Mouse (Mus musculus): ENCODE results near the gene Vcam1. TPM values are rescaled to one million over a fixed set of nuclear protein-coding genes. Genes with fewer than 3 reads are reported as not detected.

The Vcam1 gene
- polyA plus RNA-seq, 1 experiment from 2014 or later: 39.8 TPM

- Histone ChIP-seq H3K4me3 (ENCODE audit: low read depth, low read length) (no peak overlapping the region), H3K4me1 (ENCODE audit: control insufficient read depth, insufficient read depth, low read length) (no peaks in the 10 kb centered on the region), H3K36me3 (ENCODE audit: control insufficient read depth, insufficient read depth, low read length) (no peaks in the 10 kb centered on the region), H3K27ac (ENCODE audit: low read length) (no peak overlapping the region), H3K27me3 (ENCODE audit: control insufficient read depth, insufficient read depth, low read depth, low read length) (no peaks in the 10 kb centered on the region), H3K4me2 (ENCODE audit: low read length) (no peak overlapping the region), H3K9ac (ENCODE audit: low read depth, low read length) (no peak overlapping the region), H3K9me3 (replicated peaks; ENCODE audit: control insufficient read depth, low read length, poor library complexity, severe bottlenecking) (no peaks in the 10 kb centered on the region)
- ATAC-seq: no peak
- 86% methylated on average over 4 of the region's 4 CpGs for WGBS
These were observed 43.5 kb downstream of the Vcam1 start for GRCm38 (mm10) chr3:116085962-116086361.

GRCm38 (mm10) chr3:116080939-116081676, 48.4 kb downstream of the Vcam1 start:
- H3K9ac ChIP-seq (ENCODE audit: low read depth, low read length): no peak overlapping the region

GRCm38 (mm10) chr3:116080166-116080788, 49.2 kb downstream of the Vcam1 start:
- Histone ChIP-seq H3K4me3 (ENCODE audit: low read depth, low read length) (no peak overlapping the region), H3K4me2 (ENCODE audit: low read length) (no peak overlapping the region), H3K27me3 (ENCODE audit: control insufficient read depth, insufficient read depth, low read depth, low read length) (no peaks in the 10 kb centered on the region), H3K27ac (ENCODE audit: low read length) (no peak overlapping the region), H3K9ac (ENCODE audit: low read depth, low read length) (no peak overlapping the region), H3K36me3 (ENCODE audit: control insufficient read depth, insufficient read depth, low read length) (no peaks in the 10 kb centered on the region), H3K4me1 (ENCODE audit: control insufficient read depth, insufficient read depth, low read length) (no peaks in the 10 kb centered on the region), H3K9me3 (replicated peaks; ENCODE audit: control insufficient read depth, low read length, poor library complexity, severe bottlenecking) (no peaks in the 10 kb centered on the region)
- ATAC-seq: no peak
- WGBS: 83% methylated on average over 8 of the region's 8 CpGs

More at GRCm38 (mm10) chr3:116080939-116081676, 48.4 kb downstream of the Vcam1 start:
- Histone ChIP-seq H3K4me2 (ENCODE audit: low read length) (no peak overlapping the region), H3K27ac (ENCODE audit: low read length) (no peak overlapping the region), H3K27me3 (ENCODE audit: control insufficient read depth, insufficient read depth, low read depth, low read length) (no peaks in the 10 kb centered on the region), H3K36me3 (ENCODE audit: control insufficient read depth, insufficient read depth, low read length) (no peaks in the 10 kb centered on the region), H3K4me3 (ENCODE audit: low read depth, low read length) (no peak overlapping the region), H3K9me3 (replicated peaks; ENCODE audit: control insufficient read depth, low read length, poor library complexity, severe bottlenecking) (no peaks in the 10 kb centered on the region), H3K4me1 (ENCODE audit: control insufficient read depth, insufficient read depth, low read length) (no peaks in the 10 kb centered on the region)
- 71% methylated on average over 7 of the region's 7 CpGs for WGBS
- ATAC-seq: no peak

- H3K9me3 ChIP-seq (replicated peaks; ENCODE audit: control insufficient read depth, low read length, poor library complexity, severe bottlenecking): no peaks in the 10 kb centered on the region
- H3K4me2 ChIP-seq (ENCODE audit: low read length): no peak overlapping the region
- H3K4me1 ChIP-seq (ENCODE audit: control insufficient read depth, insufficient read depth, low read length): no peaks in the 10 kb centered on the region
- H3K36me3 ChIP-seq (ENCODE audit: control insufficient read depth, insufficient read depth, low read length): no peaks in the 10 kb centered on the region
- ATAC-seq: no peak
- no peaks in the 10 kb centered on the region for H3K27me3 ChIP-seq (ENCODE audit: control insufficient read depth, insufficient read depth, low read depth, low read length)
- H3K27ac ChIP-seq (ENCODE audit: low read length): no peak overlapping the region
- no peak overlapping the region for H3K4me3 ChIP-seq (ENCODE audit: low read depth, low read length)
- no peak overlapping the region for H3K9ac ChIP-seq (ENCODE audit: low read depth, low read length)
- WGBS: 74% methylated on average over 4 of the region's 4 CpGs
These were observed 51.0 kb downstream of the Vcam1 start for GRCm38 (mm10) chr3:116078490-116078889.

- Histone ChIP-seq H3K27ac (ENCODE audit: low read length) (no peak overlapping the region), H3K9me3 (replicated peaks; ENCODE audit: control insufficient read depth, low read length, poor library complexity, severe bottlenecking) (no peaks in the 10 kb centered on the region), H3K4me3 (ENCODE audit: low read depth, low read length) (no peak overlapping the region), H3K4me2 (ENCODE audit: low read length) (no peak overlapping the region), H3K4me1 (ENCODE audit: control insufficient read depth, insufficient read depth, low read length) (no peaks in the 10 kb centered on the region), H3K36me3 (ENCODE audit: control insufficient read depth, insufficient read depth, low read length) (no peaks in the 10 kb centered on the region), H3K27me3 (ENCODE audit: control insufficient read depth, insufficient read depth, low read depth, low read length) (no peaks in the 10 kb centered on the region), H3K9ac (ENCODE audit: low read depth, low read length) (no peak overlapping the region)
- 79% methylated on average over 2 of the region's 2 CpGs for WGBS
- no peak for ATAC-seq
These were observed 52.7 kb downstream of the Vcam1 start for GRCm38 (mm10) chr3:116076739-116077138.

- Histone ChIP-seq H3K4me3 (ENCODE audit: low read depth, low read length) (no peak overlapping the region), H3K9ac (ENCODE audit: low read depth, low read length) (no peak overlapping the region), H3K4me2 (ENCODE audit: low read length) (no peak overlapping the region), H3K27ac (ENCODE audit: low read length) (no peak overlapping the region), H3K36me3 (ENCODE audit: control insufficient read depth, insufficient read depth, low read length) (no peaks in the 10 kb centered on the region), H3K27me3 (ENCODE audit: control insufficient read depth, insufficient read depth, low read depth, low read length) (no peaks in the 10 kb centered on the region), H3K4me1 (ENCODE audit: control insufficient read depth, insufficient read depth, low read length) (no peaks in the 10 kb centered on the region), H3K9me3 (replicated peaks; ENCODE audit: control insufficient read depth, low read length, poor library complexity, severe bottlenecking) (no peaks in the 10 kb centered on the region)
- WGBS: 83% methylated on average over 2 of the region's 2 CpGs
- no peak for ATAC-seq
These were observed 56.9 kb downstream of the Vcam1 start for GRCm38 (mm10) chr3:116072584-116072983.

GRCm38 (mm10) chr3:116062141-116062540, 67.3 kb downstream of the Vcam1 start:
- Histone ChIP-seq H3K27me3 (ENCODE audit: control insufficient read depth, insufficient read depth, low read depth, low read length) (no peaks in the 10 kb centered on the region), H3K36me3 (ENCODE audit: control insufficient read depth, insufficient read depth, low read length) (no peaks in the 10 kb centered on the region), H3K9me3 (replicated peaks; ENCODE audit: control insufficient read depth, low read length, poor library complexity, severe bottlenecking) (no peaks in the 10 kb centered on the region), H3K4me2 (ENCODE audit: low read length) (no peak overlapping the region), H3K4me3 (ENCODE audit: low read depth, low read length) (no peak overlapping the region), H3K27ac (ENCODE audit: low read length) (no peak overlapping the region), H3K9ac (ENCODE audit: low read depth, low read length) (no peak overlapping the region), H3K4me1 (ENCODE audit: control insufficient read depth, insufficient read depth, low read length) (no peaks in the 10 kb centered on the region)
- WGBS: 95% methylated on average over 2 of the region's 2 CpGs
- no peak for ATAC-seq

GRCm38 (mm10) chr3:116060320-116060719, 69.2 kb downstream of the Vcam1 start:
- ATAC-seq: no peak
- Histone ChIP-seq H3K27ac (ENCODE audit: low read length) (no peak overlapping the region), H3K27me3 (ENCODE audit: control insufficient read depth, insufficient read depth, low read depth, low read length) (no peaks in the 10 kb centered on the region), H3K4me3 (ENCODE audit: low read depth, low read length) (no peak overlapping the region), H3K4me2 (ENCODE audit: low read length) (no peak overlapping the region), H3K9ac (ENCODE audit: low read depth, low read length) (no peak overlapping the region), H3K4me1 (ENCODE audit: control insufficient read depth, insufficient read depth, low read length) (no peaks in the 10 kb centered on the region), H3K9me3 (replicated peaks; ENCODE audit: control insufficient read depth, low read length, poor library complexity, severe bottlenecking) (no peaks in the 10 kb centered on the region), H3K36me3 (ENCODE audit: control insufficient read depth, insufficient read depth, low read length) (no peaks in the 10 kb centered on the region)
- WGBS: 46% methylated on average over 5 of the region's 5 CpGs
